Mouse (Mus musculus) brown adipose tissue, adult 24 weeks (tissue): Measurements from ENCODE around the gene Cdpf1. TPM values are rescaled to one million over a fixed set of nuclear protein-coding genes. Genes with fewer than 3 reads are reported as not detected.
A peak's percentile ranks its signal among the peaks of the same experiment; 100 is the strongest.

Experiments used
- H3K27ac ChIP-seq: fragments of 200-500 bp; replicated peaks from 2 replicates; pipeline ENCODE4 v1.5.1; 2012; ENCODE audit warnings: low read depth, mild to moderate bottlenecking, low read length
- H3K4me1 ChIP-seq: fragments of 200-500 bp; 2 replicates; pipeline ENCODE4 v1.6.1; 2012; ENCODE audit warnings: low read length, mixed read lengths; ENCODE audit not compliant: control insufficient read depth, insufficient read depth, insufficient read length
- H3K4me3 ChIP-seq: fragments of 200-500 bp; 2 replicates; pipeline ENCODE4 v1.5.1; 2012; ENCODE audit warnings: low read depth, mild to moderate bottlenecking, low read length, moderate library complexity; ENCODE audit not compliant: insufficient read depth
- polyA plus RNA-seq: library from polyadenylated mRNA; stranded (reverse); fragments of >200 nt; gene quantifications from 2 replicates; pipeline ENCODE4 v1.2.4, GENCODE M21; 2012; ENCODE audit not compliant: missing spikeins, insufficient read depth, insufficient read length

The Cdpf1 gene
- polyA plus RNA-seq, 1 experiment: 29.8 TPM

GRCm38 (mm10) chr15:85821203-85822010 lies 9.9 kb upstream of the Cdpf1 start, which contains the start of gene Pkdrej:
Pkdrej (minus strand) TSS chr15:85821734.
- Histone ChIP-seq H3K4me1 (no peaks in the 10 kb centered on the region), H3K4me3 (peak within 1 kb of the TSS; percentile 51), H3K27ac (no peak within 1 kb of the TSS)

- no peak overlapping the region for H3K4me3 ChIP-seq
- H3K27ac ChIP-seq: no peak overlapping the region
- H3K4me1 ChIP-seq: peaks cover 5% of the 10 kb centered on the region; the same call in 1 of the 2 replicates
Observed at GRCm38 (mm10) chr15:85813428-85813827, 1.9 kb upstream of the Cdpf1 start.

- Histone ChIP-seq H3K27ac (peak overlapping the region; percentile 51), H3K4me3 (peak overlapping the region; percentile 71), H3K4me1 (peaks cover 5% of the 10 kb centered on the region; the same call in 1 of the 2 replicates)
Observed at GRCm38 (mm10) chr15:85810806-85811521, 533 bp downstream of the Cdpf1 start.

GRCm38 (mm10) chr15:85810462-85810805 lies 1.1 kb downstream of the Cdpf1 start:
- 0 out of 2 replicates have a peak overlapping the region, but pooled peaks have one; percentile 51 for H3K27ac ChIP-seq
- peak overlapping the region; percentile 71; the same call in 1 of the 2 replicates for H3K4me3 ChIP-seq
- H3K4me1 ChIP-seq: peaks cover 5% of the 10 kb centered on the region; the same call in 1 of the 2 replicates

GRCm38 (mm10) chr15:85809091-85809490 lies 2.4 kb downstream of the Cdpf1 start:
- Histone ChIP-seq H3K27ac (no peak overlapping the region), H3K4me1 (peaks cover 5% of the 10 kb centered on the region; the same call in 1 of the 2 replicates), H3K4me3 (no peak overlapping the region)

- Histone ChIP-seq H3K4me1 (peaks cover 5% of the 10 kb centered on the region; the same call in 1 of the 2 replicates), H3K4me3 (no peak overlapping the region), H3K27ac (no peak overlapping the region)
Observed at GRCm38 (mm10) chr15:85808434-85808833, 3.1 kb downstream of the Cdpf1 start.

GRCm38 (mm10) chr15:85808031-85808430 lies 3.5 kb downstream of the Cdpf1 start:
- Histone ChIP-seq H3K27ac (no peak overlapping the region), H3K4me3 (no peak overlapping the region)

GRCm38 (mm10) chr15:85807404-85807803 lies 4.1 kb downstream of the Cdpf1 start:
- no peak overlapping the region for H3K4me3 ChIP-seq
- no peak overlapping the region for H3K27ac ChIP-seq

More at GRCm38 (mm10) chr15:85808031-85808430, 3.5 kb downstream of the Cdpf1 start:
- peaks cover 5% of the 10 kb centered on the region; the same call in 1 of the 2 replicates for H3K4me1 ChIP-seq

GRCm38 (mm10) chr15:85806886-85807285 lies 4.6 kb downstream of the Cdpf1 start:
- Histone ChIP-seq H3K4me1 (peaks cover 5% of the 10 kb centered on the region; the same call in 1 of the 2 replicates), H3K27ac (no peak overlapping the region), H3K4me3 (no peak overlapping the region)

More at GRCm38 (mm10) chr15:85807404-85807803, 4.1 kb downstream of the Cdpf1 start:
- peaks cover 5% of the 10 kb centered on the region; the same call in 1 of the 2 replicates for H3K4me1 ChIP-seq

GRCm38 (mm10) chr15:85802931-85803330 lies 8.6 kb downstream of the Cdpf1 start:
- Histone ChIP-seq H3K4me3 (no peak overlapping the region), H3K27ac (no peak overlapping the region), H3K4me1 (no peaks in the 10 kb centered on the region)

- no peaks in the 10 kb centered on the region for H3K4me1 ChIP-seq
- H3K27ac ChIP-seq: 0 out of 2 replicates have a peak overlapping the region, but pooled peaks have one; percentile 30
- no peak overlapping the region for H3K4me3 ChIP-seq
Observed at GRCm38 (mm10) chr15:85798676-85799075, 12.8 kb downstream of the Cdpf1 start.

GRCm38 (mm10) chr15:85795516-85795915 lies 16.0 kb downstream of the Cdpf1 start:
- Histone ChIP-seq H3K4me3 (no peak overlapping the region), H3K4me1 (no peaks in the 10 kb centered on the region), H3K27ac (no peak overlapping the region)

- Histone ChIP-seq H3K27ac (no peak overlapping the region), H3K4me1 (no peaks in the 10 kb centered on the region), H3K4me3 (no peak overlapping the region)
Observed at GRCm38 (mm10) chr15:85792819-85793218, 18.7 kb downstream of the Cdpf1 start.

GRCm38 (mm10) chr15:85791449-85791848 lies 20.0 kb downstream of the Cdpf1 start:
- no peak overlapping the region for H3K4me3 ChIP-seq
- no peak overlapping the region for H3K27ac ChIP-seq
- H3K4me1 ChIP-seq: no peaks in the 10 kb centered on the region; the same call in 1 of the 2 replicates

GRCm38 (mm10) chr15:85788633-85789032 lies 22.9 kb downstream of the Cdpf1 start:
- peaks cover 5% of the 10 kb centered on the region for H3K4me1 ChIP-seq
- H3K27ac ChIP-seq: no peak overlapping the region
- H3K4me3 ChIP-seq: no peak overlapping the region
